Mouse (Mus musculus) neural tube, embryonic 13.5 days (tissue): Measurements from ENCODE around the gene Gm20458. TPM values are rescaled to one million over a fixed set of nuclear protein-coding genes. Genes with fewer than 3 reads are reported as not detected.

Source experiments
- ATAC-seq: fragments of 200-750 bp; cut with Nextera tagmentation; 2 replicates; pipeline ENCODE4 v1.8.0; 2017; ENCODE audit warnings: low read depth, mild to moderate bottlenecking, moderate TSS enrichment, moderate library complexity
- H3K27ac ChIP-seq: fragments of 300-500 bp; sonication (generic); replicated peaks from 2 replicates; pipeline ENCODE4 v1.5.1; 2015; ENCODE audit warnings: moderate library complexity, mild to moderate bottlenecking, inconsistent platforms
- H3K27me3 ChIP-seq: fragments of 300-500 bp; sonication (generic); 2 replicates; pipeline ENCODE4 v1.6.1; 2015; ENCODE audit warnings: mild to moderate bottlenecking, inconsistent platforms
- H3K36me3 ChIP-seq: fragments of 300-500 bp; sonication (generic); 2 replicates; pipeline ENCODE4 v1.6.1; 2015; ENCODE audit warnings: mild to moderate bottlenecking, inconsistent platforms
- H3K4me1 ChIP-seq: fragments of 300-500 bp; sonication (generic); replicated peaks from 2 replicates; pipeline ENCODE4 v1.6.1; 2015; ENCODE audit warnings: inconsistent platforms
- H3K4me2 ChIP-seq: fragments of 300-500 bp; sonication (generic); 2 replicates; pipeline ENCODE4 v1.6.1; 2015; ENCODE audit warnings: inconsistent platforms, mild to moderate bottlenecking, moderate library complexity
- H3K4me3 ChIP-seq: fragments of 300-500 bp; sonication (generic); 2 replicates; pipeline ENCODE4 v1.5.1; 2015; ENCODE audit warnings: mild to moderate bottlenecking, inconsistent platforms
- H3K9ac ChIP-seq: fragments of 300-500 bp; sonication (generic); 2 replicates; pipeline ENCODE4 v1.6.1; 2015; ENCODE audit warnings: moderate library complexity, mild to moderate bottlenecking, inconsistent platforms
- H3K9me3 ChIP-seq: fragments of 300-500 bp; sonication (generic); 2 replicates; pipeline ENCODE4 v1.6.1; 2016; ENCODE audit warnings: inconsistent platforms
- WGBS: fragments of 180-500 bp; shearing (Covaris S2); methylation state at CpG from one replicate; pipeline ENCODE4 v1.1.7; 2015; 5-methylcytosine and 5-hydroxymethylcytosine counted together
- polyA plus RNA-seq: library from polyadenylated mRNA; unstranded; fragments of >200 nt; fragmentation: Nextera tagmentation; extraction: Ambion mirVana; gene quantifications from 2 replicates; pipeline ENCODE4 v1.2.1, GENCODE M21; 2015

Gm20458 gene
- polyA plus RNA-seq, 1 experiment from 2014 or later, result 7.7 TPM

DNA sequence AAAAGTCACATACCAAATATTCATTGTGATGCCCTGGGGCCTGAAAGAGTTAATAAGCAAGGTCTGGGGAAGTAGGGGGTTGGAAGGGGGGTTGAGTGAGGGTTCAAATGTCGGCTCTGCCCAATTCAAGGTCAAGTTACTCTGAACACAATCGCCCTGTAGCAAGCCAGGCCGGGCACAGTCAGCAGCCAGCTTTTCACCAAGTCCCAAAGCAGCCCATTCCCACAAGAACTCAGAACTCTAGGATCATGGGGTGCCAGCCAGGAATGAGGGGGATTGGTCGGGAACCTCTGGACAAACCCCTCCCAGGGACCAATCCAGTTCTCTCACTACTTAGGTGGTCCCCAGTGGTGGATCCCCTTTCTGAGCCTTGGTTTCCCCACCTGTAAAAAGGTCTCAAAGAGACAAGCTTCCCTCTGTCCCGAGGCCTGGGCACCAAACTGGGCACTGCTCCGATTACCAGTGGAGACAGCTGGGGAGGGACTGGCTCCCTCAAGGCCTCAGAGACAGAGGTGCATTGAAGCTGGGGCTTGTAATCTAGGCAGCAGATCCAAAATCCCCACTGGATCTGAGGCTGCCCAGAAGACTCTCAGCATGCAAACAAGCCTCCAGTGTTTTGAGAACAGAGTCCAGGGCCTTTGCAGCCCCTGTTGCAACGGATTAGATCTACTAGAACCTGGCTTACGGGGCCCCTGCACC is 24.4 kb upstream of the Gm20458 start:
- 27% methylated on average over 8 of the region's 8 CpGs for WGBS
- no peak for ATAC-seq
- Histone ChIP-seq H3K9me3 (no peaks in the 10 kb centered on the region), H3K4me1 (peaks cover 10% of the 10 kb centered on the region; the same call in 1 of the 2 replicates), H3K36me3 (no peaks in the 10 kb centered on the region), H3K9ac (no peak overlapping the region), H3K27me3 (peaks cover 9% of the 10 kb centered on the region), H3K4me2 (no peak overlapping the region), H3K27ac (no peak overlapping the region), H3K4me3 (no peak overlapping the region)

DNA sequence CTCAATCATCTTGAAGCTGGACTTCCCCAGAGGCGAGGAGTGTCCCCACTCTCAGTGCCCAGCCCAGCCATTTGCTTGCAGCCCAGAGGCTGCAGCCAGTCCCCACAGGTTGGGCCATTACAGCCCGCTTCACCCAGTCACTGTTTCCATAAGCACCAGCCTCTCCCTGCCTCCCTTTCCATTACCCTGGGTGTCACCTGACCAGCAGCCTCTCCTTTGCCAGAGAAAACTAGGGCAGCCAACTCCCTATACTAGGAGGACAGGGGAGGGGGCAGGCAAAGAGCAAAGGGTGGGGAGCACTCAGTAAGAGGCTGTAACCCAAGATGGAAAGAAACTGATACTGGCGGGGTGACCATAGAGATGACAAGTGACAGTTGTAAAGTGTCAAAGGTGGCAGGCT is 23.8 kb upstream of the Gm20458 start:
- Histone ChIP-seq H3K27ac (no peak overlapping the region), H3K36me3 (no peaks in the 10 kb centered on the region), H3K4me2 (no peak overlapping the region), H3K27me3 (peaks cover 15% of the 10 kb centered on the region), H3K9ac (no peak overlapping the region), H3K9me3 (no peaks in the 10 kb centered on the region), H3K4me1 (peaks cover 15% of the 10 kb centered on the region; the same call in 1 of the 2 replicates), H3K4me3 (no peak overlapping the region)
- no peak for ATAC-seq
- 55% methylated on average over 3 of the region's 3 CpGs for WGBS

DNA sequence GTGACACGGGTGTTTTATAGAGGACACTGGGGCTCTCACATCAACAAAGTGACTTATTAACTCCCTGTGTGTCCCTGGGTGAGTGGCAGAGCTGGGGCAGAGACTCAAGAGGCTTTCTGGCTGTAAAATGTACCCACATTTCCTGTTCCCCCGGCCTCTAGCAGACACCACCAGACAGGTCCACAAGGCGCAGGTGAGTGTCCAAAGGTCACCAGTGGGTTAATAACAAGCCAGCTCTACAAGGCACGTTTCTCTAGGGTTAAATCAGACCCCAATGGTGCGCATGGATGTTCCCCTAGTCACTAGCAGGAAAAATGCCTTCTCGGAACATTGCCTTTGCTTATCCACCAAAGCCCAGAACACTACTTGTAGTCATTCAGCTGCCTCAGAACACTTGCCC is 23.1 kb upstream of the Gm20458 start:
- ATAC-seq, result no peak
- H3K27me3 ChIP-seq, result peaks cover 22% of the 10 kb centered on the region

DNA sequence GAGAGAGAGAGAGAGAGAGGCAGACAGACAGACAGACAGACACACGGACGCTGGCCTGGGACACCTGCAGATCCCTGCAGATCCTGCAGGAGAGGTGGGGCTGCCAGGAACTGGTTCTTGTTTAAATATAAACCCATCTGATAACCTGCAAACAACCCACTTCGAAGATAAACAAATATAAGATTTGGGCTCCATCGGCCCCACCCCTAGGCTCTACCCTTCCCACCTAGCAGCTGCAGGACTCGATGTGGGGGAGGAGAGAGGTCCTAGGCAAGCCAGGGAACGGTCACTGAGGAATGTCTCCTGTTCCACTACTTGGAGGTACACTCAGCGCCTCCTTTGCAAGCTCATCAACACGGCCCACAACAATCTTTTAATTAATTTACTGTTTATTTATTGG is 22.5 kb upstream of the Gm20458 start:
- no peak overlapping the region for H3K4me2 ChIP-seq
- H3K36me3 ChIP-seq, result no peaks in the 10 kb centered on the region
- H3K9me3 ChIP-seq, result no peaks in the 10 kb centered on the region
- peaks cover 22% of the 10 kb centered on the region for H3K27me3 ChIP-seq
- peaks cover 20% of the 10 kb centered on the region for H3K4me1 ChIP-seq
- H3K4me3 ChIP-seq, result no peak overlapping the region
- H3K9ac ChIP-seq, result no peak overlapping the region
- 57% methylated on average over 8 of the region's 8 CpGs for WGBS
- no peak overlapping the region for H3K27ac ChIP-seq
- ATAC-seq, result no peak

More for the DNA sequence above, 23.1 kb upstream of the Gm20458 start:
- Histone ChIP-seq H3K9me3 (no peaks in the 10 kb centered on the region), H3K4me1 (peaks cover 18% of the 10 kb centered on the region), H3K9ac (no peak overlapping the region), H3K4me2 (no peak overlapping the region), H3K36me3 (no peaks in the 10 kb centered on the region), H3K4me3 (no peak overlapping the region), H3K27ac (no peak overlapping the region)
- 70% methylated on average over 6 of the region's 6 CpGs for WGBS

DNA sequence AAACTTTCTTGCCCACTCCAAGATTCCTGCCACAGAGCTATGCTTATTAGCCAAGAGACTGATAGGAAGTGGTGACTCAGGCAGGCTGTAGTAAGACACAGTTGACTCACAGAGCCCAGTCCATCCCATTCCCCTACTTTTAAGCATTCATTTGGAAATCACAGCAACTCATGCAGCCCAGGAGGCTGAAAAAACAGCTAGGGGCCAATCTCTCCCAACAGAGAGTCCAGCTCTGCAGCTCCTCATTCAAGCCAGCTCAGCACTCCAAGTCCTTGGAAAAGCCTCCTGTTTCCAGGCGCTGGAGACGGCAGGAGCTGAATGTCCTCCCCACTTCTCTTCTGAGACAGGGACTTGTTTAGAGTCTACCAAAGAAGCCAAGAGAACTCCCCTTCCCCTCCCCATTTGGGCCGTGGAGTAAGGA is 21.8 kb upstream of the Gm20458 start:
- no peak overlapping the region for H3K4me2 ChIP-seq
- H3K9me3 ChIP-seq, result no peaks in the 10 kb centered on the region
- no peaks in the 10 kb centered on the region for H3K36me3 ChIP-seq
- no peak overlapping the region for H3K27ac ChIP-seq
- peaks cover 22% of the 10 kb centered on the region for H3K27me3 ChIP-seq
- no peak for ATAC-seq
- H3K4me1 ChIP-seq, result peaks cover 26% of the 10 kb centered on the region
- H3K9ac ChIP-seq, result no peak overlapping the region
- 72% methylated on average over 3 of the region's 3 CpGs for WGBS
- H3K4me3 ChIP-seq, result no peak overlapping the region

DNA sequence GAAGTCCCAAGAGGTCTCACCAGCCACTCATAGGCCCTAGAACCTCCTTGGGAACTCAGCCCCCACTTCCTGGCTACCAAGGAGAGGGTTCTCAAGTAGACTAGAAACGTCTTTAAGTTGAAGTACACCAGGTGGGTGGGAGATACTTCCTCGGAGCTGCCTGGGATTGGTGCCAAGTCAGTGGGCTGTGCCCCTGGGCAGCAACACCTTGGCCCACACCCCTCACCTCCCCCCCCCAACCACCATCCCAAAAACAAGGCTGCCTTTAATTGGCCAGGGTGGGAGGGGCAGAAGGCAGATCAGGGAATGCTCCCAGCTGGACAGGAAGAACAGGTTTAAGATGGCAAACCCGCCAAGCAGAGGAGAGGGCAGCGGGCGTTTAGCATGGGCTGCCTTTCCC is 20.5 kb upstream of the Gm20458 start:
- ATAC-seq, result no peak
- 86% methylated on average over 5 of the region's 5 CpGs for WGBS
- no peaks in the 10 kb centered on the region for H3K36me3 ChIP-seq

DNA sequence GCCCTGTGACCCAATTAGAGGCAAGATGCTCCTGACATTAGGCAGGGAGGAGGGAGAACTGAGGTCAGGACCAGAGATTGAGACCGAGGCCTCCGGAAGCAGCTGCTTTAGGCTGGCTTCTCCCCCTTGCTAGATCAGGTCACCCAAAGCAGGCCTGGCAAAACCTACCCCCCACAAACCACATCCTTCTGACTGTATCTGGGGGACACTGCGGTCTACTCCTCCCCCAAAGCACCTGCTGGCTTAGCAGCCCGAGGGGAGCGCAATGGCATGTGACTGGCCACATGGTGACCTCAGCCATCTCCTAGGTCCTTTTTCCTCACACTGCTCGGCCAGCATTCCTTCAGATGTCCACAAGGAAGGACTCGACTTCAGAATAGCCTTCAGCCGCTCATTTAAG is 19.6 kb upstream of the Gm20458 start:
- ATAC-seq, result no peak
- Histone ChIP-seq H3K27ac (no peak overlapping the region), H3K36me3 (no peaks in the 10 kb centered on the region), H3K4me2 (no peak overlapping the region), H3K4me3 (no peak overlapping the region), H3K9me3 (no peaks in the 10 kb centered on the region), H3K4me1 (peaks cover 26% of the 10 kb centered on the region), H3K27me3 (peaks cover 22% of the 10 kb centered on the region), H3K9ac (no peak overlapping the region)
- 40% methylated on average over 8 of the region's 8 CpGs for WGBS

More for the DNA sequence above, 20.5 kb upstream of the Gm20458 start:
- Histone ChIP-seq H3K9me3 (no peaks in the 10 kb centered on the region), H3K27me3 (peaks cover 22% of the 10 kb centered on the region), H3K27ac (no peak overlapping the region), H3K4me2 (no peak overlapping the region), H3K4me3 (no peak overlapping the region), H3K9ac (no peak overlapping the region), H3K4me1 (peaks cover 26% of the 10 kb centered on the region)

DNA sequence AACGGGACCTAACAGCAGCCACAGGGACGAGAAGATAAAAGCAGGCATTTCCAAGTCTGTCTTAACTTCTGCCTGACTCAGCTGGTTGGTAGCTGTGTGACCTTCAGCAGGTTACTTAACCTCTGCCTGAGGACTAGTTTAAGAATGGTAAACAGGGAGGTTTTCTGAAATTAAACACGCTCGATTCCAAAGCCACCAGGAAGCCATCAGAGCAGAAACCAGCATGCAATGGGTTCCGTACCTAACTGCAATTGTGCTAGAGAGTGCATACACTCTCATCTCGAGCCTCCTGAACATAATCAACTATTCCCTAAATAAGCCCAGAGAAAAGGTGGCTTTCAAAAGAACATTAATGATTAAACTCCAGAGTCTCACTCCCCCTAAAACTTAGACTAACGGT is 19.0 kb upstream of the Gm20458 start:
- no peak for ATAC-seq
- peak overlapping the region; percentile 71; the same call in 1 of the 2 replicates for H3K9ac ChIP-seq
- H3K4me2 ChIP-seq, result peak overlapping the region; percentile 92
- H3K27ac ChIP-seq, result no peak overlapping the region
- H3K36me3 ChIP-seq, result no peaks in the 10 kb centered on the region
- WGBS, result 18% methylated on average over 7 of the region's 7 CpGs
- peaks cover 22% of the 10 kb centered on the region for H3K27me3 ChIP-seq
- no peaks in the 10 kb centered on the region for H3K9me3 ChIP-seq
- peak overlapping the region; percentile 51 for H3K4me3 ChIP-seq
- peaks cover 26% of the 10 kb centered on the region for H3K4me1 ChIP-seq

DNA sequence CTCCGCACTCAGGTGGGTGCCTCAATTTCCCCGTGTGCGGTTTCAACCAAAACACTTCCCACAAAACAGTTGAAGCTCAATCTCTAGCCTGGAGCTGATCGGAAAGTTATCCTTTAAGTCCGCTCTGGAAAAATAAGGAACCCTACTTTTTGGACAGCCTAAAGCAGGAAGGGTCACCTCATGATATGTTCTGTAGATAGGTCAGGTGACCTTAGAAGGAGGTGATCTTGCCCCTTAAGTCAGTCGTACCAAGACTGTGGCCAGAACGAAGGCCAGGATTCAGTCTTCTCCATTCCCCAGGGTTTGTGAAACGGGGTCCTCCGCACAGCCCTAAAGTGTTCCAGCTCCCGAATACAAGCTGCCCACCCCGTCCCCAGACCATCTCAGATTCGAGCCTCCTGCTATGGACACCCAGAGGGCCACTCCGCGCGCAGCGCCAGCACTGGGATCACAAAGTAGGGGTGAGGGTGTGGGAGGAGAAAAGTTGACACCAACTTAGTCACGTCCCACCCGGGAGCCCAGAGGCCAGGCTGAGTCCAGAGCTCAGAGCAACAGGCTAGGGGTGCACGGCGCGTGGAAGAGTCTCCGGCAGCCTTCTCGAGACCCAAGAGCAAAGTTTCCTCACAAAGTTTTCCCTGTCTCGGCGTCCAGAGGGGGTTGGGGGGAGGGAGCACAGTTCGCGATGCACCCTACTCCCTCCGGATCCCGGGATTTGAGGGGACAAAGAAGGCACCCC is 18.3 kb upstream of the Gm20458 start:
- peak overlapping the region; percentile 51 for H3K4me3 ChIP-seq
- H3K4me1 ChIP-seq, result peaks cover 26% of the 10 kb centered on the region
- H3K9ac ChIP-seq, result peak overlapping the region; percentile 71
- ATAC-seq, result peak; percentile 64
- no peak overlapping the region for H3K27ac ChIP-seq
- WGBS, result 2% methylated on average over 29 of the region's 29 CpGs
- peaks cover 22% of the 10 kb centered on the region for H3K27me3 ChIP-seq
- no peaks in the 10 kb centered on the region for H3K9me3 ChIP-seq
- no peaks in the 10 kb centered on the region for H3K36me3 ChIP-seq
- peak overlapping the region; percentile 92 for H3K4me2 ChIP-seq

DNA sequence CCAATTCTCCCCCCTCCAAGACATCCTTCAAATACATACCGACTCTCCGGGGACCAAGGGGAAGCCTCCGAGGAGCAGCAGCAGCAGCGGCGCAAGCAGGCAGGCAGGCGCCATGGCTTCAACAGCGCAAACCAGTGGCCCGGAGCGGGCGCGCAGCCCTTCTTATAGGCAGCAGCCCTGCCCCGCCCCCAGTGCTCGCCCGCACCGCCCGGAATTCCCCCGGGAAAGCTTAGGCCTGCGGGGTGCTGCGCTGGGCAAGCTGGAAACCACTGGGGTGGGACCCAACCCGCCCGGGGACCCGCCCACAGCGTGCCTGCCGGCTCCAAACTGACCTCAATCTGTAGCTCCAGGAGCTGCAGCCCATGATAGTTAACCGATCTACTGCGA is 17.7 kb upstream of the Gm20458 start:
- WGBS, result under 1% methylated on average over 26 of the region's 26 CpGs
- ATAC-seq, result peak; percentile 89
- peaks cover 22% of the 10 kb centered on the region for H3K27me3 ChIP-seq
- H3K36me3 ChIP-seq, result no peaks in the 10 kb centered on the region
- H3K9ac ChIP-seq, result peak overlapping the region; percentile 71
- peaks cover 26% of the 10 kb centered on the region for H3K4me1 ChIP-seq
- no peak overlapping the region for H3K27ac ChIP-seq
- H3K4me2 ChIP-seq, result peak overlapping the region; percentile 92
- peak overlapping the region; percentile 51 for H3K4me3 ChIP-seq
- H3K9me3 ChIP-seq, result no peaks in the 10 kb centered on the region

DNA sequence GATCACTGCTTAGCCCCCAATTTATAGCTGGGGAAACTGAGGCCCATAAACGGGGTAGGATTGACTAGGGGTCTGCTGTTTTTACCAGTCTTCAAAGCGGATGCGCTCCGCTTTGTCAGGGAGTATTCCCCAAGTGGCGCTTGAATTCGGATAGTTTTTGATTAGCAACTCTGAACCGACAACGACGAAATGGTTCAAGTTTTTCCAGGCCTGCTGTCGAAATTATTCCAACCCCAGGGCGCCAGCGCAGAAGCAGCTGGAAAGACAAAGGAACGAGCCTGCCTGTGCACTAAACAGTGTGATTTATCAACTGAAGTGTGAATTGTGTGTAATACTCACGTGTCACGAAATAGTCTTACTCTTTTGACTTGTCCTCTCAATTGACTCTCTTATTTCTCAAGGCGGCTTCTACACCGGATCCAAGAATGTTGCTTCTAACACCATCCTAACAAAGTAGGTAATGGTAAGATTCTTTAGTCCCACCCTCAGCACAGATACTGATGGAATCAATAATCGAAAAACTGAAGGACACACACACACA is 17.2 kb upstream of the Gm20458 start, which contains the start of gene Sdc4:
Gene Sdc4, minus strand, starts transcription at position 428 of the 541 bp plus-strand sequence.
- H3K4me2 ChIP-seq, result peak within 1 kb of the TSS; percentile 92
- H3K27ac ChIP-seq, result no peak within 1 kb of the TSS
- H3K4me3 ChIP-seq, result peak within 1 kb of the TSS; percentile 51
- WGBS, result 5% methylated on average over 18 of the region's 18 CpGs
- no peaks in the 10 kb centered on the region for H3K36me3 ChIP-seq
- peak within 1 kb of the TSS; percentile 71 for H3K9ac ChIP-seq
- H3K9me3 ChIP-seq, result no peaks in the 10 kb centered on the region
- peak; percentile 44; the same call in 1 of the 2 replicates for ATAC-seq
- peaks cover 26% of the 10 kb centered on the region for H3K4me1 ChIP-seq
- H3K27me3 ChIP-seq, result peaks cover 22% of the 10 kb centered on the region

DNA sequence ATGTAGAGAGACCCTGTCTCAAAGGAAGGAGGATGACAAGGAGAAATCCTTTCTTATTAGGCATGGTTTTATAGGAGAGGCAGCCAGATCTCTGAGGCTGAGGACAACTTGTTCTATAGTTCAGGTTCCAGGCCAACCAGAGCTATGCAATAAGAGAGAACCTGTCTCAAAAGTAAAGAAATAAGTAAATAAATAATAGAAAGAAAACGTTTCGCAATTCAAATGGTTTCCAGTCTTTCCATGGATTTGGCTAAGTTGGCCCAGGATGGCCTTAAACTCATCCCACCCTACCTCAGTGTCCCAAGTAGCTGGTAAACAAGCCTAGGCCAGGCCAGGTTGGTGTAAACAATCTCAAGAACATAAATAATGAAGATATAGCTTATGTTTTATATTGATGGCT is 16.1 kb upstream of the Gm20458 start:
- 89% methylated on average over 2 of the region's 2 CpGs for WGBS
- no peak for ATAC-seq
- Histone ChIP-seq H3K27me3 (peaks cover 22% of the 10 kb centered on the region), H3K4me1 (peaks cover 26% of the 10 kb centered on the region), H3K36me3 (no peaks in the 10 kb centered on the region), H3K9me3 (no peaks in the 10 kb centered on the region), H3K4me2 (no peak overlapping the region), H3K9ac (no peak overlapping the region), H3K27ac (no peak overlapping the region), H3K4me3 (no peak overlapping the region)
